Mouse (Mus musculus) forebrain, embryonic 14.5 days (tissue): ENCODE measurements at regions not wholly inside any gene's neighbourhood (a gene's known extent, or its start where the extent isn't known, plus 50 kb on each side); places are given as distances from the start of the nearest gene placed in this dataset. TPM values are rescaled to one million over a fixed set of nuclear protein-coding genes. Genes with fewer than 3 reads are reported as not detected.

ENCODE experiments used
- microRNA-seq: library from miRNA; unstranded; fragments of <30 nt; microRNA quantifications from one replicate; pipeline ENCODE4, GENCODE M21; 2016

Small RNA genes in the stretch of these regions (microRNA-seq; reads per million reads assigned to microRNA genes)
- gene Mir133a-2 (not detected), gene Mir1a-1 (not detected)
